Mouse (Mus musculus): ENCODE results near the gene Med24. TPM values are rescaled to one million over a fixed set of nuclear protein-coding genes. Genes with fewer than 3 reads are reported as not detected.

Gene Med24
- polyA plus RNA-seq, 1 experiment: 127 TPM

DNA sequence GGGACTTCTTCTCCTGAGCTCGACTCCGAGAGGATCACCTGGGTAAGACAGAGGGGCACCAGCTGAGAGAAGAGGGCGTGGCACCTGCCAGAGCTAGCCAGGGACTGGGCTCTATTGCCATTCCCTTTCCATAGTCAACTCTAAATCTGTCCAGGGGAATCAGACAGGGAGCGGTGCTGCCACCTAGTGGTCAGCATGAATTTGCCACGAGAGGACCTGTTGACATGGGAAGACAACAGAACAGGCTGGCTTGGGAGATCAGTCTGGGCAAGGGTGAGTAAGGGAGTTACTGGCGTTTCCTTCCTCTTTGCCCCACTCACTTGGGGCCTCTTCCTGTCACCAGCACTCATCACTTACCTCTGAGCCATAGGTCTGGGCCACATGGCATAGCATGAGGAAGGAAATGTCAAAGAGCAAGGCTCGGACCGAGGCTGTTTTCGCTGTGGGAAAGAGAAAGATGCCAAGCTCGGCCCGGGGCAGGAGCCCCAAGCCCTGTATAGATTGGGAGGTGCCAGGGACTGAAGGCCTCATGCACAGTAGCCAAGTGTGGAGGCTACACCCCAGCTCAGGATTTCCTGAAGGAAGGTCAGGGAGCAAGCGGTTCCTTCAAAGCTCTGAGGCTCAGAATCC is 18.7 kb downstream of the Med24 start:
- no peak overlapping the region for H3K27ac ChIP-seq (ENCODE audit: insufficient read depth, low read length)
- no peak for TF ChIP-seq POLR2A (IDR thresholded peaks at IDR 0.05; ENCODE audit: extremely low read depth, insufficient read depth, low read length)
- peak; percentile 94 for TF ChIP-seq CTCF (IDR thresholded peaks at IDR 0.05; ENCODE audit: extremely low read depth, insufficient read depth, low read length)
- no peak overlapping the region for H3K4me3 ChIP-seq (ENCODE audit: insufficient read depth, low read length)
- no peaks in the 10 kb centered on the region for H3K4me1 ChIP-seq (ENCODE audit: control insufficient read depth, insufficient read depth, low read length)

DNA sequence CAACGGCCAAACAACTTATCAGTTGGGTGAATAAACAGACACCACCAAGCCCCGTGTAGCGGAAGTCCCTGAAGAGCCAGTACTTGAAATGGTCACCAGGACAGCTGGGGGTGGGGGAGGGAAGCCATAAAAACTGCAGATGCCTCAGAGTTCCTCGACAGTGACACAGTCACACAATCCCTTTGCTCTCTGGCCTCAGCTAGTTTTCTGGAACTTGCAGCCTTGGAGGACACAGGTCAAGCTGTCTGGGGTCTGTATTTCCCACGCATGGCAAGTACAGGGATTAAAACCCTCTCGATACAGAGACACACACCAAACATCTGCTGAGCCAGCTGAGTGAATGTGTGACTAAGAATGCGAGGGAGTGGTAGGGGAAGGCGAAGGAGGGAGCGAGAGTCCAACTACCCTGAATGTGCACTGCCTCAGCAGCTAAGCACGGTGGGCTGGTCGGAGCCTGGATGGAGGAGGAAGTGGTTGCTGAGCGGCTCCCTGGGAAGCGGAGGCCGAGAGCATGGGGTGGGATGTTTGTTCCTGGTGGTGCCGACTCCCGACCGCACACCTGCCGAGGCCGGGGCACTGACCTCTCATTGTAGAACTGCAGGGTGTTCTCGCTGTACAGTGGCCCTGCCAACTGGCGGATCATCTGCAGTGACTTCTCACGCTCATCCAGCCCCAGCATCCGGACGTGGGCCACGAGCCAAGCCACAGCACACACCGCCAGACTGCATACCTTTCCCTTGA is 20.1 kb downstream of the Med24 start:
- TF ChIP-seq POLR2A (IDR thresholded peaks at IDR 0.05; ENCODE audit: extremely low read depth, insufficient read depth, low read length) (no peak), CTCF (IDR thresholded peaks at IDR 0.05; ENCODE audit: extremely low read depth, insufficient read depth, low read length) (no peak)
- Histone ChIP-seq H3K4me3 (ENCODE audit: insufficient read depth, low read length) (no peak overlapping the region), H3K27ac (ENCODE audit: insufficient read depth, low read length) (no peak overlapping the region), H3K4me1 (ENCODE audit: control insufficient read depth, insufficient read depth, low read length) (no peaks in the 10 kb centered on the region)

DNA sequence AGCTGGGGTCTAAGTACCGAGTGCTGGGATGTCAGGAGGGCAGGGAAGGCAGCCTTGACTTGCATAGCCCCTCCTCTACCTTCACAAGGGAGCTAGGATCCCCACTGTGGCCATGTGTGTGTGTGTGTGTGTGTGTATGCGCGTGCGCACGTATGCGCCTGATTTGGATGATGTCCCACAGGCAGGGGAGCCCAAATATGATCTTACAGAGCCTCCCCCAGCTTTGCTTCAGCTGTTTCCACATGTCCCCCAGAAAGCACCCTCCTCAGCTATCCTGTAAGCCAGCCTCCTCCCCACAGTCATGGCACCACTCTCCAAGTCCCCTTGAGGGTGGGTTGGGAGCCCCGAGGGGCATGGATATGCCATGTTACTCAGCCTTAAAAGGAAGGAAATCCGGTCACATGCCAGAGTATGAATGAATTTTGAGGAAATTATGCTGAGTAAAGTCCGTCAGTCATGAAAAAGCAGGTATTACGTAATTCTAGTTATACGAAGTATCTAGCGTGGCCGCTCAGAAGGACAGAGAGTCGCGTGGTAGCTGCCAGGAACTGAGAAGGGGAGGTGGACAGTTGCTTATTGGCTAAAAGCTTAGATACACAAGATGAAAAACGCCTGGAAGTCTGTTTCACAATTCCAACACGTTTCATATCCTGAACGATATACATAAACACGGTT is 20.8 kb downstream of the Med24 start:
- Histone ChIP-seq H3K4me3 (ENCODE audit: insufficient read depth, low read length) (no peak overlapping the region), H3K27ac (ENCODE audit: insufficient read depth, low read length) (no peak overlapping the region), H3K4me1 (ENCODE audit: control insufficient read depth, insufficient read depth, low read length) (no peaks in the 10 kb centered on the region)
- TF ChIP-seq POLR2A (IDR thresholded peaks at IDR 0.05; ENCODE audit: extremely low read depth, insufficient read depth, low read length) (no peak), CTCF (IDR thresholded peaks at IDR 0.05; ENCODE audit: extremely low read depth, insufficient read depth, low read length) (no peak)

GRCm38 (mm10) chr11:98707401-98708281 is 21.6 kb downstream of the Med24 start:
- TF ChIP-seq POLR2A (IDR thresholded peaks at IDR 0.05; ENCODE audit: extremely low read depth, insufficient read depth, low read length): no peak
- no peak for TF ChIP-seq CTCF (IDR thresholded peaks at IDR 0.05; ENCODE audit: extremely low read depth, insufficient read depth, low read length)
- Histone ChIP-seq H3K27ac (ENCODE audit: insufficient read depth, low read length) (no peak overlapping the region), H3K4me3 (ENCODE audit: insufficient read depth, low read length) (no peak overlapping the region), H3K4me1 (ENCODE audit: control insufficient read depth, insufficient read depth, low read length) (no peaks in the 10 kb centered on the region)

DNA sequence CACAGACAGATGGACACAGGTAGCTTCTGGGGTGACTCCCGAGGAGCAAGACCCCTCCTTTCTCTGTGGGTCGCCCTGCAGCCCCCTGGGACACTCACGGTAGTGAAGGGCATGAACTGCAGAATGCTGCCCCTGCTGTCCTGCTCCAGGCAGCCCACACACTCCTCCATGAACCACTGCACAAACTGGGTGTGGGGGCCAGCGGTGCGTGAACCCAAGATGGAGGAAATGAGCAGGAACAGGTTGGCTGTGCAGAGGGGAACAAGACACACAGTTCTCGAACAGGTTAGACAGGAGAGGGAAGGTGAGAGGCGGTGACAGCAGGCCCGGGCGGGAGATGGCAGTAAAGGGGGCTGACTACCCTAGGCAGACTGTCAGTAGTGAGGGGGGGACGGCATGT is 24.2 kb downstream of the Med24 start:
- Histone ChIP-seq H3K27ac (ENCODE audit: insufficient read depth, low read length) (no peak overlapping the region), H3K4me1 (ENCODE audit: control insufficient read depth, insufficient read depth, low read length) (no peaks in the 10 kb centered on the region), H3K4me3 (ENCODE audit: insufficient read depth, low read length) (no peak overlapping the region)
- TF ChIP-seq CTCF (IDR thresholded peaks at IDR 0.05; ENCODE audit: extremely low read depth, insufficient read depth, low read length) (no peak), POLR2A (IDR thresholded peaks at IDR 0.05; ENCODE audit: extremely low read depth, insufficient read depth, low read length) (no peak)

DNA sequence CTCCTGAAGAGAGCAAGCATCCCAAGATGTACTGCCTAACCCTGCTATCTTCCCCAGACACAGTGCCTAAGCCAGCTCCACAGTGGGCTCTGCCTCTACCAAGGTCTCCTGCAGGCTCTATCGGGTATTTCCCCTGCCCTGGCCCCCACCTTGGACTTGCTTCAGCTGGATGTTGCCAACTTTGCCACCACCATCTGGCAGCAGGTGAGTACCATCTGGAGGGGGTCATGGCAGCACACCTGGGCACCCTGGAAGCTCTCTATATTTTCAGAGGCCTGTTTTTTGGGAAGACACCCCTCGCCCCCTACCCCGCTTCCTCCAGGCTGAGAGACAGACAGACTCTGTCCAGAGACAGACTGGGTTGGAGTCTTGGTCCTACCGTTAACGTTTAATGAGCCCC is 26.9 kb downstream of the Med24 start:
- TF ChIP-seq CTCF (IDR thresholded peaks at IDR 0.05; ENCODE audit: extremely low read depth, insufficient read depth, low read length): no peak
- no peak for TF ChIP-seq POLR2A (IDR thresholded peaks at IDR 0.05; ENCODE audit: extremely low read depth, insufficient read depth, low read length)
- no peak overlapping the region for H3K4me3 ChIP-seq (ENCODE audit: insufficient read depth, low read length)
- H3K27ac ChIP-seq (ENCODE audit: insufficient read depth, low read length): no peak overlapping the region
- no peaks in the 10 kb centered on the region for H3K4me1 ChIP-seq (ENCODE audit: control insufficient read depth, insufficient read depth, low read length)

- no peak for TF ChIP-seq POLR2A (IDR thresholded peaks at IDR 0.05; ENCODE audit: extremely low read depth, insufficient read depth, low read length)
- no peak for TF ChIP-seq CTCF (IDR thresholded peaks at IDR 0.05; ENCODE audit: extremely low read depth, insufficient read depth, low read length)
- Histone ChIP-seq H3K27ac (ENCODE audit: insufficient read depth, low read length) (no peak within 1 kb of the TSS), H3K4me1 (ENCODE audit: control insufficient read depth, insufficient read depth, low read length) (no peaks in the 10 kb centered on the region), H3K4me3 (ENCODE audit: insufficient read depth, low read length) (no peak within 1 kb of the TSS)
These were observed 28.0 kb downstream of the Med24 start, which contains the start of gene Csf3 for GRCm38 (mm10) chr11:98701213-98701670. Gene Csf3 (plus strand): TSS chr11:98701263.

DNA sequence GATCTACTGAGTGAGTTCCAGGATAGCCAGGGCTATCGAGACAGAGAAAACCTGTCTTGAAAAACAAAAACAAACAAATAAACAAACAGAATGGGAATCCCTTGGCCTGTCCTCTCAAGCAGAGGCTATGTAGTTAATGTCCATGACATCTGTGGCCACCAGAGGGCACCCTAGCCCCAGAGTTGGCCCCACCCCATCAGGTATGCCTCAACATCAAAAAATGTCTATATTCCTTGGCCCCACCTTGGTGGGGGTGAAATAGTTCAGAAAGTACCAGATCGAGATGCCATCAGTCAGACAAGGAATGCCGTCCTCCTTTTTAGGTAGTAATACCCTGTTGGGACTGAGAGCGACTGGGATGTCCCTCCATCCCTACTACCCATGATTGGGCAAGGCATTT is 29.3 kb downstream of the Med24 start:
- Histone ChIP-seq H3K4me1 (ENCODE audit: control insufficient read depth, insufficient read depth, low read length) (no peaks in the 10 kb centered on the region), H3K27ac (ENCODE audit: insufficient read depth, low read length) (no peak overlapping the region), H3K4me3 (ENCODE audit: insufficient read depth, low read length) (no peak overlapping the region)
- TF ChIP-seq POLR2A (IDR thresholded peaks at IDR 0.05; ENCODE audit: extremely low read depth, insufficient read depth, low read length): no peak
- TF ChIP-seq CTCF (IDR thresholded peaks at IDR 0.05; ENCODE audit: extremely low read depth, insufficient read depth, low read length): peak; percentile 85
